Mouse (Mus musculus) C2C12 (cell line): ENCODE results near the gene Ankfy1.

Experiments used
- CEBPB ChIP-seq: IDR thresholded peaks from one replicate; pipeline ENCODE4 v1.6.1; 2011; ENCODE audit warnings: low read depth, mild to moderate bottlenecking, control low read depth, moderate library complexity
- CTCF ChIP-seq: IDR thresholded peaks from one replicate; pipeline ENCODE4 v1.5.1; 2011; ENCODE audit not compliant: control insufficient read depth, insufficient read depth, insufficient read length
- MYOD1 ChIP-seq: IDR thresholded peaks from one replicate; pipeline ENCODE4 v1.6.1; 2011; ENCODE audit warnings: low read depth; ENCODE audit not compliant: control insufficient read depth, insufficient read length

DNA sequence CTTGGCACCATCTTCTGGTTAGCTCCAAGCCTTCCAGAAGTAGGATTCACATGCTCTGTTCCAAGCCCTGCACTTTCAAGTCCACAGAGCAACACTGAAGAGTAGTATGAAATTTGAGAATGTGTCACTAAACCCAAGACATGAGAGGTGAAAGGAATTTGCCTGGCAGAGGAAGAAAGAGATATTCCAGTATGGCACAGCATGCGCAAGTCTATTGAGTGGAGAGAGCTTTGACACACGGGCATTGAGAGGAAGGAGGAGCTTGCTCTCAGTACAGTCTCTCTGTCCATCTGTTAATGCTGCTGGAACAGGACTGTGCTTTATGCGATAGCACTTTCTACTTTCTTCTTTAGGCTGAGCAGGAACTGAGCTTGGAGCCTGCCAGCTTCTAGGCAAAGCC is 113.2 kb downstream of the Ankfy1 start:
- no peak for TF ChIP-seq CTCF
- no peak for TF ChIP-seq CEBPB
- no peak for TF ChIP-seq MYOD1
